Mouse (Mus musculus): Measurements from ENCODE around the gene Magi1. TPM values are rescaled to one million over a fixed set of nuclear protein-coding genes. Genes with fewer than 3 reads are reported as not detected.

Gene Magi1
- polyA plus RNA-seq, 1 experiment from 2014 or later, result 9.2 TPM

DNA sequence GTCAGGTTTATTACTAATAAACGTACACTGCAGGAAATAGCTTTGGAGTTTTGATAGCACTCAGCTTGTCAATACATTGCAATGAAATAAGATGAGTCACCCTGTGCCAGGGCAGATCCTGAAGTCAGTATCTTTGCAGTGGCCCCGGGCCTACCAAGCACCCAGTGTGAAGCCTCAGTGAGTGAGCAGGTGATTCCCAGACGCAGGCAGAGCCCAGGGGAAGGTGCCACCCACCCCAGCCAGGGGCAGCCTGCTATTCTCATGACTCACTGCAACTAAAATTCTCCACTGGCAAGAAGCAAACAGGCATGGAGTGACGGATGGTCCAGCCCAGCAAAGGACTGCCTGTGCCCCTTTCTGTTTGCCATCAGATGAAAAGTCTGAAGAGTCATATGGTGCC, 347.9 kb downstream of the Magi1 start:
- no peak overlapping the region for H3K4me3 ChIP-seq (ENCODE audit: low read depth, low read length)
- 67% methylated on average over 4 of the region's 4 CpGs for WGBS (ENCODE audit: insufficient replicate concordance)
- no peaks in the 10 kb centered on the region for H3K36me3 ChIP-seq (ENCODE audit: control insufficient read depth, insufficient read depth, low read length)
- H3K9ac ChIP-seq (ENCODE audit: low read depth, low read length), result no peak overlapping the region
- no peak overlapping the region for H3K27ac ChIP-seq (ENCODE audit: low read depth, low read length)
- H3K27me3 ChIP-seq (ENCODE audit: control insufficient read depth, insufficient read depth, low read length), result no peaks in the 10 kb centered on the region
- H3K4me2 ChIP-seq, result no peak overlapping the region
- no peak for ATAC-seq (replicated peaks; ENCODE audit: insufficient number of reproducible peaks, low FRiP score, low TSS enrichment)
- H3K9me3 ChIP-seq (replicated peaks; ENCODE audit: control insufficient read depth, low read length), result no peaks in the 10 kb centered on the region
- H3K4me1 ChIP-seq (ENCODE audit: control insufficient read depth, insufficient read depth, low read length), result no peaks in the 10 kb centered on the region

DNA sequence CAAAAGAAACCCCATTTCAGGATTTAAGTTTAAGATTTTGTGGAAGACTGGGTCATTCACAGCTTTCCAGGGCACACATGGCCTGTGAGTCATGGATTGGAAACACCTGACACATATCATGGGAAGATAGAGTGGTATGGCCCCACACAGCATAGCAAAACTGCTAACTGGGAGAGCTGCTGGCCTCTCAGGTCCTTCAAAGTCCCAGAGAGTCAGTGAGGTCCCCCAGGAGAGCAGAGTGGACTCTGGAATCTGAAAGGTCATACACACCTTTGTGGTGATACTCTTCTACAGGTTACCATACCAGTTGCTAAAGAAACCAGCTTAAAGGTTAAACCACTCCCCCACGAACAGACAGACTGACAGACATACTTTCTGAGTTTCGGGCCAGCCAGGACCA, 349.0 kb downstream of the Magi1 start:
- H3K9ac ChIP-seq (ENCODE audit: low read depth, low read length), result no peak overlapping the region
- ATAC-seq (replicated peaks; ENCODE audit: insufficient number of reproducible peaks, low FRiP score, low TSS enrichment), result no peak
- no peaks in the 10 kb centered on the region for H3K36me3 ChIP-seq (ENCODE audit: control insufficient read depth, insufficient read depth, low read length)
- H3K27me3 ChIP-seq (ENCODE audit: control insufficient read depth, insufficient read depth, low read length), result no peaks in the 10 kb centered on the region
- H3K9me3 ChIP-seq (replicated peaks; ENCODE audit: control insufficient read depth, low read length), result no peaks in the 10 kb centered on the region
- no peak overlapping the region for H3K27ac ChIP-seq (ENCODE audit: low read depth, low read length)
- H3K4me3 ChIP-seq (ENCODE audit: low read depth, low read length), result no peak overlapping the region
- no peaks in the 10 kb centered on the region for H3K4me1 ChIP-seq (ENCODE audit: control insufficient read depth, insufficient read depth, low read length)
- WGBS (ENCODE audit: insufficient replicate concordance), result 81% methylated on average over 2 of the region's 2 CpGs
- no peak overlapping the region for H3K4me2 ChIP-seq

DNA sequence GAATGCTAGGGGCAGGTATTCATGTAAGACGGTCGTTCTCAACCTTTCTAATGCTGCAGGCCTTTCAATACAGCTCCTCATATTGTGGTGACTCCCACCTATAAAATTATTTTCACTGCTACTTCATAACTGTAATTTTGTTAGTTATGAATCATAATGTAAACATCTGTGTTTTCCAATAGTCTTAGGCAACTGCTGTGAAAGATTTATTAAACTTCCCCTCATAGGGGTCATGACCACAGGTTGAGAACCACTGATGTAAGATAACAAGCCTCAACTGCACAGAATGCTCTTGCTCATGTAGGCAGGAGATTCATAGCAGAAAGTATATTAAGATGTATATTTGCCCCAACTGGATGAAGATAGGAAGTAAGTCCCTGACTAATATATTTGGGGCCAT, 359.1 kb downstream of the Magi1 start:
- ATAC-seq (replicated peaks; ENCODE audit: insufficient number of reproducible peaks, low FRiP score, low TSS enrichment), result no peak
- Histone ChIP-seq H3K36me3 (ENCODE audit: control insufficient read depth, insufficient read depth, low read length) (no peaks in the 10 kb centered on the region), H3K4me3 (ENCODE audit: low read depth, low read length) (no peak overlapping the region), H3K9ac (ENCODE audit: low read depth, low read length) (no peak overlapping the region), H3K4me2 (no peak overlapping the region), H3K27me3 (ENCODE audit: control insufficient read depth, insufficient read depth, low read length) (no peaks in the 10 kb centered on the region), H3K4me1 (ENCODE audit: control insufficient read depth, insufficient read depth, low read length) (no peaks in the 10 kb centered on the region; the same call in 1 of the 2 replicates), H3K27ac (ENCODE audit: low read depth, low read length) (no peak overlapping the region), H3K9me3 (replicated peaks; ENCODE audit: control insufficient read depth, low read length) (no peaks in the 10 kb centered on the region)
- 89% methylated on average over 2 of the region's 2 CpGs for WGBS (ENCODE audit: insufficient replicate concordance)

DNA sequence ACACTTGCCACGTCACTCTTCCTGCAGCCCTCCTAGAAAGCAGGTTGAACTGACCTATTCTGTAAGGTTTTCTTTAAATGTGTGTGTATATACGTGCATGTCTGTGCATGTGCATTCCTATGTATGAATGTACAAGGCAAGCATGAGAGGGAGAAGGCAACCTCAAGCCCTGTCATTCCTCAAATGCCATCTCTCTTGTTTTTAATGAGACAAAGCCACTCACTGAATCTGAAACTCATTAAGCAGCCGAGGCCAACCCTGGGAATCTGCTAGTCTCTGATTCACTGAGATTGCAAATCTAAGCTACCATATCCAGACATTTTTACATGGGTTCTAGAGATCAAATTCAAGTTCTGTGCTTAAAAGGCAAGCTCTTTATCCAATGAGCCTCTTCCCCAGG, 359.7 kb downstream of the Magi1 start:
- no peak overlapping the region for H3K9ac ChIP-seq (ENCODE audit: low read depth, low read length)
- H3K4me1 ChIP-seq (ENCODE audit: control insufficient read depth, insufficient read depth, low read length), result no peaks in the 10 kb centered on the region; the same call in 1 of the 2 replicates
- no peaks in the 10 kb centered on the region for H3K27me3 ChIP-seq (ENCODE audit: control insufficient read depth, insufficient read depth, low read length)
- H3K9me3 ChIP-seq (replicated peaks; ENCODE audit: control insufficient read depth, low read length), result no peaks in the 10 kb centered on the region
- H3K36me3 ChIP-seq (ENCODE audit: control insufficient read depth, insufficient read depth, low read length), result no peaks in the 10 kb centered on the region
- no peak overlapping the region for H3K27ac ChIP-seq (ENCODE audit: low read depth, low read length)
- ATAC-seq (replicated peaks; ENCODE audit: insufficient number of reproducible peaks, low FRiP score, low TSS enrichment), result no peak
- no peak overlapping the region for H3K4me2 ChIP-seq
- no peak overlapping the region for H3K4me3 ChIP-seq (ENCODE audit: low read depth, low read length)
- 65% methylated on average over 3 of the region's 3 CpGs for WGBS (ENCODE audit: insufficient replicate concordance)

DNA sequence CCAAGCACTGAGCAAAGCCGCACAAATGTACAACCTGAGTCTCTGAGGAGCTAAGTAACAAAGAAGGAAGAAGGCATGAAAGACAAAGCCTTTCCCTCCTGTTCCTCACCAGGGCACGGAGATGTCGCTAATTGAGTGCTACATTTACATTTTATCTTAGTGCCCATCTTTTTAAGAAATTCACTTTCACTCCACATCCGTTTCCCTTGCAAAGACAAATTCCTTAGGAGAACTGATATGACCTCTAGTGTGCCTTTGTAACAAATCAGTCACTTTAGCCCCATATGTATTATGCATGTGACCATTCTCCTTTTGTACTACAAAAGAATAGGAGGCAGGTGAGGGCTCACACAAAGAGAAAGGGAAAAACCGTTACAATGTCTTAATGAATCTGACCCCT, 360.4 kb downstream of the Magi1 start:
- Histone ChIP-seq H3K9ac (ENCODE audit: low read depth, low read length) (no peak overlapping the region), H3K4me2 (no peak overlapping the region), H3K36me3 (ENCODE audit: control insufficient read depth, insufficient read depth, low read length) (no peaks in the 10 kb centered on the region), H3K4me1 (ENCODE audit: control insufficient read depth, insufficient read depth, low read length) (no peaks in the 10 kb centered on the region; the same call in 1 of the 2 replicates), H3K27ac (ENCODE audit: low read depth, low read length) (no peak overlapping the region), H3K27me3 (ENCODE audit: control insufficient read depth, insufficient read depth, low read length) (no peaks in the 10 kb centered on the region), H3K9me3 (replicated peaks; ENCODE audit: control insufficient read depth, low read length) (no peaks in the 10 kb centered on the region), H3K4me3 (ENCODE audit: low read depth, low read length) (no peak overlapping the region)
- ATAC-seq (replicated peaks; ENCODE audit: insufficient number of reproducible peaks, low FRiP score, low TSS enrichment), result no peak
- 56% methylated on average over 5 of the region's 5 CpGs for WGBS (ENCODE audit: insufficient replicate concordance)

DNA sequence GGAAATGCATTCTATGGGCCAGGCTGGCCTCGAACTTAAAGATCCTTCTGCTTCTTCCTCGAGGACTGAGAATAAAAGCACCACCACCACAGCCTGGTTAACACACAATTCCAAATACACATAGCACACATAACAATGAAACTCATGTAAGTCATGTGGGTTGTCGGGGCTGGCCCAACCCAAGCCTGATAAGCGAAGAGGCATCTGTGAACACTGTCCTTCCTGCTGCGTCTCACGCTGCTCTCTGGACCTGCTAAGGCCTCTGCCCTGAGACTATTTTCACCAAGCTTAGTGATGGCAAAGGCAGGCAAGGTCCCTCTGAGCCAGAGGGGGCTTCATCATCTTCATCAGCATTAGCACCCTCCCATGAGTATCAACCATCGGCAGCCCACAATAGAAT, 360.8 kb downstream of the Magi1 start:
- H3K9me3 ChIP-seq (replicated peaks; ENCODE audit: control insufficient read depth, low read length), result no peaks in the 10 kb centered on the region
- H3K4me3 ChIP-seq (ENCODE audit: low read depth, low read length), result no peak overlapping the region
- no peaks in the 10 kb centered on the region for H3K27me3 ChIP-seq (ENCODE audit: control insufficient read depth, insufficient read depth, low read length)
- H3K27ac ChIP-seq (ENCODE audit: low read depth, low read length), result no peak overlapping the region
- no peaks in the 10 kb centered on the region; the same call in 1 of the 2 replicates for H3K4me1 ChIP-seq (ENCODE audit: control insufficient read depth, insufficient read depth, low read length)
- ATAC-seq (replicated peaks; ENCODE audit: insufficient number of reproducible peaks, low FRiP score, low TSS enrichment), result no peak
- 63% methylated on average over 7 of the region's 7 CpGs for WGBS (ENCODE audit: insufficient replicate concordance)
- H3K9ac ChIP-seq (ENCODE audit: low read depth, low read length), result no peak overlapping the region
- no peak overlapping the region for H3K4me2 ChIP-seq
- no peaks in the 10 kb centered on the region for H3K36me3 ChIP-seq (ENCODE audit: control insufficient read depth, insufficient read depth, low read length)

DNA sequence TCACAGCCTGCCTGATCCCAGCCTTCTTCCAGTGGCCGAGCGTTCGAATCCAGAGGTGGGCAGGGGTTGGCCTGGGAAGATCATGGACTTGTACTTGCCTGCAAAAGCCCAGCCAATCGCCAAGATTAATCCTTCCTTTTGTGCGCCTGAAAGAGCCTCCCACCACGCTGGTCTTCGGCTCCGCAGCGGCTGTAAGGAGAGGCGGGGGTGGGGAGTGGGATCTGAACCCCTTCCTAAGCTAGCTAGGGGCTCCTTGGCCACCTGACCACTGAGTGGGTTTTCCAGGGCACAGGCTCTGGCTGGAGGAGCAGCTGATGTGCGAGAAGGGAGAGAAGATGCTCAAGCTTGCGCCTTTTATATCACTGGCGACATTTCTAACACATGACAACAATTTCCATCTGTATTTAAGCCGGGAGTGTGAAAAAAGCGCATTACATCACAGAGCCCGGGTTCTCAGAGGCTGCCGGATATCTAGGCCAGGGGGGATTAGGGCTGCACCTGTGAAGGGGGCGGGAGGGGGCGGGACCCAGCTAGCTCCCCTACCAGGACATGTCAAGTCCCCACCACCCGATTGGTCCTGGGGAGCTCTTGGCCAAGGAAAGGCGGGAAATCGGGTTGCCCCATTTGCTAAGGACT, 370.4 kb downstream of the Magi1 start:
- H3K4me3 ChIP-seq (ENCODE audit: low read depth, low read length), result peak overlapping the region; percentile 40
- WGBS (ENCODE audit: insufficient replicate concordance), result 4% methylated on average over 22 of the region's 22 CpGs
- H3K4me1 ChIP-seq (ENCODE audit: control insufficient read depth, insufficient read depth, low read length), result peaks cover 21% of the 10 kb centered on the region
- H3K36me3 ChIP-seq (ENCODE audit: control insufficient read depth, insufficient read depth, low read length), result no peaks in the 10 kb centered on the region
- no peaks in the 10 kb centered on the region for H3K9me3 ChIP-seq (replicated peaks; ENCODE audit: control insufficient read depth, low read length)
- 0 out of 2 replicates have a peak overlapping the region, but pooled peaks have one; percentile 41 for H3K27ac ChIP-seq (ENCODE audit: low read depth, low read length)
- ATAC-seq (replicated peaks; ENCODE audit: insufficient number of reproducible peaks, low FRiP score, low TSS enrichment), result no peak
- no peaks in the 10 kb centered on the region for H3K27me3 ChIP-seq (ENCODE audit: control insufficient read depth, insufficient read depth, low read length)
- H3K9ac ChIP-seq (ENCODE audit: low read depth, low read length), result peak overlapping the region; percentile 43
- H3K4me2 ChIP-seq, result peak overlapping the region; percentile 72

DNA sequence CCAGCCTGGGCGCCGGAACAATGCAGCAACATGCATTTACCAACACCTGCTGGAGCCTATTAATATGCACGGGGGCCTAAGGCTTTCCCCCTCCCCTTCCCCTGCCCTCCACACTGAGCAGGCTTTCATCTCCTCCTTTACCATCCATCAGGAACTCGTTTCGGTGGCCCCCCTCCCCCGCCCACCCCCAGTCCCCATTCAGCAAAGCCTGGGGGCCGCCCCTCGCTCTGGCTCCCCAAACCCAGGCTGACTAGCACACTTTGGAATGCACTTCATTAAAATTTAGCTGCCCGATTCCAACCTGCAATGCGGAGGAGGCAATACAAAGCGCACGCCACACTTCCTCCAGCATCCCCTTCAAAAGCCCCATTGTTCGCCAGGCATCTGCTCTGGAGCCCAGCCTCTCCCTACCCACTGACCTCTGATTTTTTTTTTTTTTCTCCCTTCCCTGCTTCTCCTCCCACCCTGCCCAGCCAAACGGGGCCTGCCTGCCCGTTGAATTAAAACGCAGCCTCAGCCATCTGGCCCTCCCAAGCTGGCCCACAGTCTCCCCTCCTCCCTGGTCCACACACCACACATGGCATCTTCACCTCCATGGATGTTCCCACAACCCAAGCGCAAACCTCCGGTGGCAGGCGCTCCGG, 371.0 kb downstream of the Magi1 start:
- H3K4me3 ChIP-seq (ENCODE audit: low read depth, low read length), result peak overlapping the region; percentile 40
- peak overlapping the region; percentile 72 for H3K4me2 ChIP-seq
- H3K36me3 ChIP-seq (ENCODE audit: control insufficient read depth, insufficient read depth, low read length), result no peaks in the 10 kb centered on the region
- peak overlapping the region; percentile 43 for H3K9ac ChIP-seq (ENCODE audit: low read depth, low read length)
- H3K27me3 ChIP-seq (ENCODE audit: control insufficient read depth, insufficient read depth, low read length), result no peaks in the 10 kb centered on the region
- H3K27ac ChIP-seq (ENCODE audit: low read depth, low read length), result peak overlapping the region; percentile 64
- peak; percentile 52; the same call in 1 of the 2 replicates for ATAC-seq (replicated peaks; ENCODE audit: insufficient number of reproducible peaks, low FRiP score, low TSS enrichment)
- H3K9me3 ChIP-seq (replicated peaks; ENCODE audit: control insufficient read depth, low read length), result no peaks in the 10 kb centered on the region
- H3K4me1 ChIP-seq (ENCODE audit: control insufficient read depth, insufficient read depth, low read length), result peaks cover 21% of the 10 kb centered on the region
- 1% methylated on average over 20 of the region's 20 CpGs for WGBS (ENCODE audit: insufficient replicate concordance)
